Mouse (Mus musculus): Measurements from ENCODE around the gene Vmn2r97. TPM values are rescaled to one million over a fixed set of nuclear protein-coding genes. Genes with fewer than 3 reads are reported as not detected.
"Not testable (repeated sequence)": the region's sequence is repeated elsewhere in the genome, so short reads cannot be mapped to it uniquely, and the experiment has no call there.

Gene Vmn2r97
- under 1 TPM in 1 of 2 experiments, not detected in 1; 0.20 TPM for total RNA-seq (2021)
- long read RNA-seq, experiment 1 = 0 reads
- long read RNA-seq, experiment 2 = 0 reads

DNA sequence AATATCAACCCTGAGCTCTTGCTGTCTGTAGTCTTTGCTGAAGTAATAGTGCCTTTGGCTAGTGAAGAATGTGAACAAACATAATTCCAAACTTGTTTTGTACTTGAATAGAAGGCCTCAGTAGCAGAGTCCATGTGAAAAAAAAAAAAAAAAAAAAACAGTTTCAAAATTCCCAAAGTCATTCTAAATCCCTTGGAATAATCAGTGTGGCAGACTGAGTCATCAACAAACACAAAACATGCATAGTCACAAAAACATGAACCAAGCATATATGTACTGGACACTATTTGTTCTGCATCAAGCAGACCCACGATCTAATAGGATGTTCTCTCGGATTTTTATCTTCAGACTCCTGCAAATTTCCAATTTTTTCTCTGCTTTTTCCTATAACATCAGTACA lies at the start of gene Vmn2r97:
Gene Vmn2r97 (plus strand): TSS at position 301 of the 400 bp plus-strand sequence.
- not testable (repeated sequence) for DNase-seq

DNA sequence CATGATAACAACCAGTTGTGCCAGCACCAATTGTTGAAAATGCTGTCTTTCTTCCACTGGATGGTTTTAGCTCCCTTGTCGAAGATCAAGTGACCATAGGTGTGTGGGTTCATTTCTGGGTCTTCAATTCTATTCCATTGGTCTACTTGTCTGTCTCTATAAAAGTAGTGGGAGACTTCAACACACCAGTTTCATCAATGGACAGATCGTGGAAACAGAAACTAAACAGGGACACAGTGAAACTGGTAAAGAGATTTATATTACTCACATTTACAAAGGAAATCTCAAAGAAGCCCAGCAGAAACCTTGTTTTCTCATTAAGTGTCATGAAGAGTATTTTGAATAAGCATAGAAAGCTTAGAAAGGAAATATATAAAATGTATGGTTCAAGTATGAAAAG lies 31.7 kb upstream of the Vmn2r97 start:
- not testable (repeated sequence) for DNase-seq

DNA sequence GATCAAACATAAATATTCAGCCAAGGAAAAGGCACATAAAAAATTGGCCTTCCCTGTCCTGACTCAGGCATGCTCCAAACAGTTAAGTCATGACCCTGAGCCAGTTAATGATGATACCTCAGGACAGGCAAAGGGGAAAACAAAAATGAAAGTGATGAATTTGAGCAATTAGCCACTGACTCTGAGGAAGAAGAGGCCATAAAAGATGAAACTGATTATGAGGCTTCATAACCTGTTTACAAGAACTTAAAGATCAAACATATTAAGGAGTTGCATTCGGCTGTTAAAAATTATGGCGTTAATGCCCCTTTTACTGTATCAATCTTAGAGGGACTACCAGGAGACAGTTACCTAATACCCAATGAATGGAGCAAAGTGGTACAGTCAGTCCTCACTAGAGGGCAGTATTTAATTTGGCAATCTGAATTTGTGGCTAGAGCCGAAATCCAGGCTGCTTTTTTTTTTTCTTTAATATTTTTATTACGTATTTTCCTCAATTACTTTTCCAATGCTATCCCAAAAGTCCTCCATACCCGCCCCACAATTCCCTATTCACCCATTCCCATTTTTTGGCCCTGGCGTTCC lies 24.3 kb upstream of the Vmn2r97 start:
- DNase-seq = no peak

DNA sequence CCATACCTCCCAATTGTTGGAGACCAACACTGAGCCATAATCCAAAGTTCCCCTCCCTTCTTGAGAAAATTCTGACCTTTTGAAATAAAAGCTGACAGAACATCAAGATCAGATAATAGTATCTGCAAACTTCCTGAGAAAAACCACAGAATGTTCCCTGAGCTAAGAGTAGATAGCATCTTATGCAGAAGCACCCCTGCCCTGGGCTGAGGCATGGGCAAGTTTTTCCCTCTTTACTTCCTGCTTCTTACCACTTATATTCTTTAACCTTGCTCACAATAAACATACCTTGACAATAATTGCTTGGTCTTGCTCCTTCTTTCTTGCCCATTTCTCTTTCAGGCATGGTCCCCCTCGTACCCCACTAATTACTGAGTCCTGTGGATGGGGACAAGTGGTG lies 43.7 kb downstream of the Vmn2r97 start:
- DNase-seq = not testable (repeated sequence)

DNA sequence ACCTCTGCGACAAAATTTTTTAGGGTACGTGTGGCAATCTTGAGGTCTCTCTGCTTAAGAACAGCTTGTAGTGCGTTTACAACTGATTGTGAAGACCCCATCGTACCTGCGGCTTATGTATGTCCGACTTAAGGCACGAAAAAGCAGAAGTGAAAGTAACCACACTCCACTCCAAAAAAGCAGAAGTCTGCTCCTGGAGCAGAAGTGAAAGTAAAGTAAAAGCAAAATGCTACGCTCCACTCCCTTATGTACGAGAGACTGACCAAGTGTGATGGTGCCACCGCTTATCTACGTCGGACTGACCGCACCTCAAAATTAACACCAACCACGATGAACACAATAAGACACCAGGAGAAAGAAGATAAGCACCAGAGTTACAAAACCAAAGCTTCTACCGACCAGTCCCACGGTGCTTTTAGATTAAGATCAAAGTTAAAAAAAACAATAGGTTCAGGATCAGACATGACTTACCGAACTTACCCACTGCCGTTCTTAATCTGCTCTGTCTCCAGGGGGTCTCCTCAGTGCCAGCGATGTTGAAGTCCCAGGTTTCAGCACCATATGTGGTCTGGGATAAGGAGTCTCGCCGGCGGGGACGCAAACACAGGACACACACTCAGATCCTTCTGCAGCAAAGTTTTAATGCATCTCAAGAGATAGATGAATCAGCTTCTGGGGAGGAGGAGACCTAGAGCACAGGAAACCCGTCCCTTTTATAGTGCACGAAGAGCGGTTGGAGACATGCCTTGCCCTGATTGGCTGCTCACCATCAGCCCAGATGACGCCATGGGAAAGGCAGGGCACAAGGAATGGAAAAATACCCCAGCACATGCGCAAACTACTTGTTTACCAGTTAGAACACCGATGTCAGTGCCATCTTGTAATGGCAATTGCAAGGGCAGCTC lies 54.5 kb downstream of the Vmn2r97 start:
- DNase-seq = no peak

Other genes starting within 250 kb of the Vmn2r97 start
- not detected for gene Vmn2r98, start 139.2 kb downstream of the Vmn2r97 start, total RNA-seq (2021)